Mouse (Mus musculus) bone marrow, adult 2 months (tissue): ENCODE measurements around the gene Nr4a3.

Experiments used
- CTCF ChIP-seq: fragments of 200-500 bp; IDR thresholded peaks from 2 replicates; pipeline ENCODE4 v1.5.1; 2011; ENCODE audit warnings: low read length, control low read depth; ENCODE audit not compliant: control insufficient read depth, insufficient read depth
- POLR2A ChIP-seq: fragments of 200-500 bp; IDR thresholded peaks from 2 replicates; pipeline ENCODE4 v1.6.1; 2011; ENCODE audit warnings: low read depth, mild to moderate bottlenecking, control low read depth, low read length, borderline replicate concordance; ENCODE audit not compliant: control insufficient read depth

DNA sequence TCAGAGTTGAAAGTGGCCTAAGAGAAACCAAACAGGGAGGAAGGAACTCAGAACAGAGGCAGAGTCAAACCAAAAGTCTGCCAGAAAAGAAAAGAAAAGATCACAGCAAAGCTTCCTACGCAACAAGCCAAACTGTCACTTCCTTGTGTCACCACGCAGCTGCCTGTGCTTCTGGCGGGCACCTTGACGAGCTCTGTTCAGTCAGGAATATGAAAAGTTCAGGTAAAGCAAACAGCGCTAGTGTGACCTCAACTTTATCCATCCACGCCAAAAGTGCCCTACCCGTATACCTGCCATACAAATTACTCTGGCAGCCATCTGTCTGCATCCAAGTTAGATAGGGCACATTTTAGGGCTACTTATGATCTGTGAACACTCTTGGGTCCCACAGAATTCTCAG lies 5.2 kb upstream of the Nr4a3 start:
- TF ChIP-seq POLR2A (no peak), CTCF (no peak)
